Mouse (Mus musculus) c-Kit-positive CD71-negative TER-119-negative erythroid progenitor cells, embryonic 14.5 days (primary cell): ENCODE measurements around the gene Olfr646.

Experiments
- DNase-seq: peaks from one replicate; pipeline ENCODE4 v3.0.0-alpha.2; 2013; ENCODE audit warnings: low read depth

Olfr646 gene

DNA sequence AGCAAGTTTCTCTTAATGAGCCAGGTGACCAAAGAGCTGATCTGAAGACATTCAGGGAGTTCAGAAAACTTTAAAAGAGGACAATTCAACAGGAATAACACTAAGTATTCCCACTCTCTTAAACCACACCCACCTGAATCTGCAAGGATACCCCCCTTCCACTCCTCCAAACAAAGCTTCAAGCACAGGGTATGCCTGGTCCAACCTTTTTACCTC is at the start of gene Olfr646:
Gene Olfr646 (plus strand): TSS at position 117 of the 216 bp plus-strand sequence.
- no peak for DNase-seq

DNA sequence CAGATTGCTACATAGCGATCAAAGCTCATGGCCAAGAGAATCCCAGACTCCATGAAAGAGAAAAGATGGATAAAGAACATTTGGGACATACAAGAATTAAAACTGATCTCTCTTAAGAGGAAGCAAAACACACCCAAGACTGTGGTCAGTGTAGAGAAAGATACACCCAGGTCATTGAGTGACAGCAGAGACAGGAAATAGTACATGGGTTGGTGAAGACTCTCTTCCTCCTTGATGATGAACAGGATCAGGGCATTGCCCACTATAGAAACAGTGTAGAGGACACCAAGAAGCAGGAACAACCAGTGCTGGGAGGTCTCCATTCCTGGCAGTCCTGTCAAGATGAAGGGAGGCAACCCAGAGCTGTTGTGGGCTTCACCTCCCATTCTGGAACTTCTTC is 45.5 kb upstream of the Olfr646 start:
- no peak for DNase-seq

DNA sequence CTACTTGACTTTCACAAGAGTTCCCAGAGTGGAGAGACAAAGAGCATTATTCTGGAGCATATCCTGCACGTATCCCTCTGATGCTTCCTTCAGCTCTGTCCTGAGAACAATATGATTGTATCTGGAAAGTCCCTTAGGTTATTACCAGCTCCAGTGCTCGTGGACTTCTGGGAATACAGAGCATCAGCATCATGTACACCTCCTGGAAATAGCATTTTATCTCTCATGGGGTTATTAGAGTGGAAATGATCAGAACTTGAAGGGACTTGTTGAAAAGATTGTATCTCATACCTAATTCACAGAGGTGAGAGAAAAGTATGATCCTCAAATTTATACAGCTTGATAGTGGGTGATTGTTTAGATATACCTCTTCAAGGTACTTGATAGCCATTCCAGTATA is 43.3 kb upstream of the Olfr646 start, which contains the start of gene 4930516K23Rik:
Gene 4930516K23Rik (minus strand): TSS at position 101 of the 400 bp plus-strand sequence.
- DNase-seq: no peak

DNA sequence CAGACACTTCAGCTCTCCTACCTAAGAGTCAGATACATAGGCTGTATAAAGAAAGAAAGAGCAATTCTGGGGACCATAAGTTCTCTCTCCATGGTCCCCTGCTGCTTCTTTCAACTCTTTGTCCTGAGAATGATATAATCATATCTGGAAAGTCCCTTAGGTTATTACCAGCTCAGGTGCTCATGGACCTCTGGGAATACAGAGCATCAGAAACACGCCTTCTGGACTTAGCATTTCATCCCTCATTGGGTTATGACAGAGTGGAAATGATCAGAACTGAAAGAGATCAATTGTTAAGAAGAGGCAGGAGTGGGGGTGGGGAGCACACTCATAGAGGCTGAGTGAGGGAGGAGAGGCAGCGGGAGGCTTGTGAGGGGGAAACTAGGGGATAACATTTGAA is 32.9 kb upstream of the Olfr646 start, which contains the start of gene Olfr644:
Gene Olfr644 (minus strand): TSS at position 101 of the 400 bp plus-strand sequence.
- no peak for DNase-seq

DNA sequence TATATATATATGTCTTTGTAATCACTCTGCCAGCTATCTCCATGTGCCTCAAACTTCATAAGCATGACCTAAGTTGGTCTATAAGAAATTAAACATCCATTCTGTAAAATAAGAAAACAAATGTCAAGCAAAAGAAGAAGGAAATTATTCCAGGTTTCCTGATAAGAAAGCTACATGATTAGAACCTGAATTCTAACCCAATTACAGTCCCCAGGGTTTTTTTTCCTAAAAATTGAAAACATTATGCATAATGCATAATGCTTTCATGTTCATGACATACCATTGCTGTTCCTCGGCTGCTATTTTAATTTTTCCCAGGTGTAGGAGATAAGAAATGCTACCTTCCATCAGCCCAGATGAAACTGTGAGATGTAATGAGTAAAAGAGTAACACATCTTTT is 19.3 kb upstream of the Olfr646 start, which contains the start of gene Olfr645:
Gene Olfr645 (minus strand): TSS at position 101 of the 400 bp plus-strand sequence.
- no peak for DNase-seq

DNA sequence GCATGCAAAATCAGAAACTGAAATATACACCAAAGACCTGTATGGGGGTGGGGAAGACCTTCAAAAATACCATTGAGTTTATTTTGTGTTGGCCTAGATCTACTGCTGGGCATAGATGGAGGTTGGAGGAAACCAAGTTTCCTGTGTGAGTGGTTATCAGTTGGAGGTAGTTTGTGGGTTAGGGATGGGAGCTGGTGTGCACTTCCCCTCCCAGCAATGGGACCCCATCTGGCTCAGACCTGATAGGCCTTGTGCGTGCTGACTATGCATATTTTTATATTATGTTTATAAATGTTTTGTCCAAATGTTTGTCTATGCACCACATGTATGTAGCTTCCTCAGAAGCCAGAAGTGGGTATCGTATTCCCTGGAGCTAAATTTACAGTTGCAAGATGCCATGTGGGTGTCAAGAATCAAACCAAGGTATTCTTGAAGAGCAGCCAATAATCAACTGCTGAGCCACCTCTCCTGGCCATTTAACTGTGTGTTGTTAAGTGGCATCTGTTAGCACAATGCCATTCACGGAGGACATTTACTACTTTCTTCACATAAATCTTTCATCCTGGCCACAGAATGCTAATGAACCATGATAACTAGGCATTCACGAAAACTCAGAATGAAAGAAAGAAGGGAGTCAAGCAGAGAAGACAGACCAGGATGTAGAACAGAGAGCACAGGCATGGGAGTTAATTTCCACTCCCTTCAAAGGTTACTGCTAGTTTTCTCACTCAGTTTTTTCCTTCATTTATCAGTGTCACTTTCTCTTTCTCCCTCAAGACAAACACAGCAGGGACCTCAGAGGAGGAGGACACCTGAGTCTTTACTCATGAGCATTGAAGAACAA is 538 bp upstream of the Olfr646 start:
- no peak for DNase-seq

DNA sequence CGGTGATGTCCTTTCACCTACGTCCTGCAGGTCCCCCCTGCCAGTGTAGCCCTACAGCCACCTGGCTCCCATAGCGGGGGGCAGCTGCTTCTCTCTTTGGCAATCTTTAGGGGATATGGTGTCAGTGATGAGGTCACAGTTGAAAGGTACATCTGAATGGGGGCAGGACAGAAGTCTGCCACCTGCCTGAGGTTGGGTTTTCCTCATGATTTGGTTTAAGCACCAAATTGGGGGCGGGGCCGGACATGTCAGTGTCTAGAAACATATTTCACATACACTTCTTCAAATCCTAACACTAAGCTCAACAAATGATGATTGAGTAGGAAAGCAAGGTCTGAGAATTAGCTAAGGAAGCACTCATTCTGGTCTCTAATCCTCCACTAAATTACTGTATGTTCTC is 25.1 kb downstream of the Olfr646 start, which contains the start of gene Ubqln5:
Gene Ubqln5 (minus strand): TSS at position 101 of the 400 bp plus-strand sequence.
- DNase-seq: no peak

DNA sequence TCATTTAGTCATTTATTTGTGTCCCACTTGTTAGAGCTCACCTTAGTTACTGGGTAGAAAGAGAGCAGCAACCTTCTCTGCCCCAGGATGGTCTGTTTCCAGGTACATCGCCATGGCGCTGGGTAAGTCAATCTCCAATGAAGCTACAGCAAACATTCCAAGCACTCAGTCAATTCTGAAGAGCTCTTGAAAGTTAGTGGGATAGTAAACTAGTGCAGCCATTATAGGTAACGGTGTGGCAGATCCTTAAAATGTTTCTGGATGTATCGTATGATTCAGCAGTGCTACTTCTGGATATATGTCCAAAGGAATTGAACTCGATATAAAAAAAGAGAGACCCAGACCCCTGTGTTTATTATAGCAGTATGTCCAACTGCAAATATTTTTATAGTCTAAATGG is 32.6 kb downstream of the Olfr646 start, which contains the start of gene Olfr643:
Gene Olfr643 (minus strand): TSS at position 101 of the 400 bp plus-strand sequence.
- DNase-seq: no peak

DNA sequence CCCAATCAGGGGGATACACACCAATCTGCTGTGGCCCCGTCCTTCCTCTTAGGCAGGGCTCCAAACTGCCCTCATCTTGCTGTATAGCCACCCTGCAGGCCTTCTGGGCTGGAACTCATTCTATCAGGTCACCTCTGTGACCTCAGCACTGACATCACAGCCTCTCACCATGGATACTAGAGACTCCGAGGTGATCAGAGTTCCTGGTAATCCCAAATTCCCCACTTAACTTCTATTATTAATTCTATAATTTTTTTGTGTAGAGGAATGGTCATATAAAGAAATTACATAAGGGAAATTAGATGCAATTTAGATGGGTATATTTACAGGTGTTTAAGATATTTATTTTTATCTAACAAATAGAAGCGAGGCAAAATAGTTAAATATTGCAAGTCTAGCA is 38.5 kb downstream of the Olfr646 start, which contains the start of gene Ubqln3:
Gene Ubqln3 (minus strand): TSS at position 101 of the 400 bp plus-strand sequence.
- no peak for DNase-seq

DNA sequence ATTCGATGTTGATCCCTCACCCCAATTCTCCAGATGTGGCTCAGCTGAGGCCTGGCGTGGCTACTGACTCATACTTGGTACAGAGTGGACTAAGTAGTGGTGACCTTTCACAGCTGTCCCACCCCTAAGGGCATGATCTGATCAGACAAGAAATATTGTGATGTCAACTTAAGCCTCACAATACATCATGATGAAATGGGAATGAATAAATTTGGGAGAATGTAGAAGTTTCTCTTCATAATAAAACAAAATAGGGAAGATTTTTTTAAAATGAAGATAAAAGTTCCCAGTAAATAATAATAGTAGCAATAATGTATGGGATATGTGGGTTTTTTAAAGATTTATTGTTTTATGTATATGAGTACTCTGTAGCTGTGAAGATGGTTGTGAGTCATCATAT is 45.8 kb downstream of the Olfr646 start, which contains the start of gene Ubqlnl:
Gene Ubqlnl (minus strand): TSS at position 101 of the 400 bp plus-strand sequence.
- DNase-seq: no peak
